Mouse (Mus musculus): ENCODE results near the gene Kbtbd8. TPM values are rescaled to one million over a fixed set of nuclear protein-coding genes. Genes with fewer than 3 reads are reported as not detected.
A peak's percentile ranks its signal among the peaks of the same experiment; 100 is the strongest.

Kbtbd8 gene
- 9.3 and 9.7 TPM in 2 replicates for polyA plus RNA-seq (2016; fragmentation: Nextera tagmentation; extraction: Ambion mirVana)

DNA sequence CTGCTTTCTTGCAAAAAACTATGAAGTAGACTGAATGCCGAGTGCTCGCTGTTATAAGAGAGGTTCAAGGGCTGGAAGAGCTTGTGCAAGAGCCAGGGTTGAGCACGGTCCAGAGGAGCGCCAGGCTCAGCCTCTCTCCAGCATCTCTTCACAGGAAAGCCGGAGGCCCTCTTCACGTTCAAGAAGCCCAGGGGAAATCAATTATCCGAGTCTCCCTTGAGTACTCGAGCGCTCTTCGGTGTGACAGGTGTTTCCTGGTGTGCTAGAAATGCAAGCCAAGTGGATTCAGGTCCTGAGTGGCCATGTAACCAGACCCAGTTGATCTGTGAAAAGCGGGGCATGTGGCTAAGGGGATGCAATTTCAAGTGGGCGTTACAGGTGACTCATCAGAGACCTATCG is at the start of gene Kbtbd8:
TSS of gene Kbtbd8 (plus strand) at position 295 of the 400 bp plus-strand sequence.
- 39% methylated on average over 13 of the region's 13 CpGs for WGBS
- Histone ChIP-seq H3K4me1 (peaks cover 23% of the 10 kb centered on the region), H3K27ac (replicated peaks) (peak within 1 kb of the TSS; percentile 92), H3K9me3 (replicated peaks) (no peaks in the 10 kb centered on the region), H3K4me3 (peak within 1 kb of the TSS; percentile 85), H3K27me3 (ENCODE audit: low read depth, poor library complexity, severe bottlenecking) (no peaks in the 10 kb centered on the region), H3K36me3 (peaks cover 9% of the 10 kb centered on the region)
- no peak for DNase-seq (ENCODE audit: low spot score)

DNA sequence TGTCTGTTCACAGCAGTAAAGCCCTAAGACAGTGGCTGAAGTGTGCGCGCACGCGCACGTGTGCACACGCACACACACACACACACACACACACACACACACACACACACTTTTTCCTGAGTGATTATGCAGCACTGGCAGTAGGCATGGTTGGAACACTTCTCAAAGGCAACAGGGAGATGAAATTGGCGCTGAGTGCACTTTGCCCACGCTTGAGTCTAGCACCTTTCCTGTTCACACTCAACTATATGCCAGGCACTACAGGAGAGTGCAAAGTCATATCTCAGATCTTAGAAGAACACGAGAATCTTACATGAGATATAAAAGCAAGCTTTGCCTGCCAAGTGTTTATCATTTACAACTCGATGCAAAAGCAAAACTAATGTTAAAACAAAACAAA is 47.3 kb upstream of the Kbtbd8 start:
- Histone ChIP-seq H3K4me1 (no peaks in the 10 kb centered on the region), H3K27ac (replicated peaks) (no peak overlapping the region), H3K36me3 (no peaks in the 10 kb centered on the region), H3K9me3 (replicated peaks) (0 out of 2 replicates have a peak, but pooled peaks cover 4% of the 10 kb centered on the region), H3K27me3 (ENCODE audit: low read depth, poor library complexity, severe bottlenecking) (no peaks in the 10 kb centered on the region), H3K4me3 (no peak overlapping the region)
- DNase-seq (ENCODE audit: low spot score) = no peak
- 90% methylated on average over 10 of the region's 10 CpGs for WGBS

DNA sequence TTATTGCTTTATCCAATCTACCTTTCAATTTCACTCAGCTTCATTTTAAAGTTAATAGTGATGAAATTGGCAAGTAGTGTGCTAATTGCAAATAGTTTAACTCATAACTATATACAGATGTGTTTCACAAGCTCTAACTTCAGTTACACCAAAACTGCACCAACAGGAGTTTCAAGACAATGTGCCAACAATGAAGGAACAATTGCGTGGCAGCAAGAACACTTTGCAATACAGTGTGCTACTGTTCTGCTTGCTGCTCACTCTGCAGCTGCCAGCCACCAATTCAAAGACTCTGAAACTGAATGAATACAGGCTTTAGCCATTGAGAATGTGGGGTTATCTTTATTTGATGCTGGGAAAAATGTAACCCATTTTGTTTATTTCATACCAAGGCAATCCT is 31.8 kb upstream of the Kbtbd8 start:
- Histone ChIP-seq H3K36me3 (no peaks in the 10 kb centered on the region), H3K9me3 (replicated peaks) (no peaks in the 10 kb centered on the region), H3K4me1 (no peaks in the 10 kb centered on the region), H3K4me3 (no peak overlapping the region), H3K27ac (replicated peaks) (no peak overlapping the region), H3K27me3 (ENCODE audit: low read depth, poor library complexity, severe bottlenecking) (no peaks in the 10 kb centered on the region)
- DNase-seq (ENCODE audit: low spot score) = no peak
- 74% methylated on average over 1 of the region's 1 CpGs for WGBS

DNA sequence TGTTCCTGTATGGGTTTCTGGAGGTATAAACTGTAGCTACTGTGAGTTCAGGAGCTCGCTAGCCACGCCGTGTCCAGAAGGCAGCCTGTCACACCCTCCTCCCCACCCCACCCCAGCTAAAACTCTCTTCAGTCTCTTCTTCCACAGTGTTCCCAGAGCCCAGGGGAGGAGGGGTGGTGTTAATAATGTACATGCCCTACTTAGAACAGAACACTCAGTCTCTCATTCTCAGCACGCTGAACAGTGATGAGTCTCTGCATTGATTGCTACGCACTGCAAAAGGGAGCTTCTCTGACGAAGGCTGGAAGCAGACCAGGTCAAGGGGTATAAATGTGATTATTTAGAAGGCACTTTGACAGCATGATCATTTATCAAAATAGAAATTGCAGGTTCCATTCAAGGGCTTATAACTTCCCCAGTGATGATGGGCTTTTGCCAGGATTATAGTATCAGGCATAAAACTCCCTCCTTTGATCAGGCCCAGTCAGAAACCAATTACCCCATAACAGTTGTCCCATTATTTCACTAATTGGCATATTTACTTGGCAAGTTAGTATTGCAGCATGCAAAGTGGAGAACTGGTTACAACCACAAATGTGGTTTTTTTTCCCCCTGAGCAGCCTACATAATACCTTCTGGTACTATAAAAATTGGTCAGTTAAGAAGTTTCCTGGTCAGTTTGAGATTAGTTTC is 29.7 kb upstream of the Kbtbd8 start:
- Histone ChIP-seq H3K9me3 (replicated peaks) (no peaks in the 10 kb centered on the region), H3K27ac (replicated peaks) (no peak overlapping the region), H3K4me3 (no peak overlapping the region), H3K36me3 (no peaks in the 10 kb centered on the region), H3K4me1 (no peaks in the 10 kb centered on the region), H3K27me3 (ENCODE audit: low read depth, poor library complexity, severe bottlenecking) (no peaks in the 10 kb centered on the region)
- WGBS = 85% methylated on average over 6 of the region's 6 CpGs
- no peak for DNase-seq (ENCODE audit: low spot score)

DNA sequence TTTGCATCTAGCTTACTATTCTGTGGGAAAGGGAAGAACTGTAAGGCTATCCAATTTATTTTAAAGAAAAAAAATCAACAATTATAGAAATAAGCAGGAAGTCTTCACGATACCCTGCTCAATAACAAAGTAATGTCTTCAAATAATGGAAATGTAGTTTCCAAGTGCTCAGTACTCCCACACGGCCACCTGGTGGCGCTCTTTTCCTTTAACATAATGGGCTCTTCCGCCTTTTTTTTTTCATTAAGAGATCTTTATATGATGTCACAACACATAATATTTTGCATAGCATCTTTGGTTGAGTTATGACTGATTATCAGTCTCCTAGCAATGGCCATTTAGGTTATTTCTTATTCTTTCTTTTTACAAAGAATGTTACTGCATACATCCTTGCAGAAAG is 29.0 kb upstream of the Kbtbd8 start:
- H3K36me3 ChIP-seq = no peaks in the 10 kb centered on the region
- H3K27ac ChIP-seq (replicated peaks) = no peak overlapping the region
- no peak for DNase-seq (ENCODE audit: low spot score)
- H3K4me3 ChIP-seq = no peak overlapping the region
- no peaks in the 10 kb centered on the region for H3K4me1 ChIP-seq
- 44% methylated on average over 4 of the region's 4 CpGs for WGBS
- no peaks in the 10 kb centered on the region for H3K27me3 ChIP-seq (ENCODE audit: low read depth, poor library complexity, severe bottlenecking)
- H3K9me3 ChIP-seq (replicated peaks) = no peaks in the 10 kb centered on the region

DNA sequence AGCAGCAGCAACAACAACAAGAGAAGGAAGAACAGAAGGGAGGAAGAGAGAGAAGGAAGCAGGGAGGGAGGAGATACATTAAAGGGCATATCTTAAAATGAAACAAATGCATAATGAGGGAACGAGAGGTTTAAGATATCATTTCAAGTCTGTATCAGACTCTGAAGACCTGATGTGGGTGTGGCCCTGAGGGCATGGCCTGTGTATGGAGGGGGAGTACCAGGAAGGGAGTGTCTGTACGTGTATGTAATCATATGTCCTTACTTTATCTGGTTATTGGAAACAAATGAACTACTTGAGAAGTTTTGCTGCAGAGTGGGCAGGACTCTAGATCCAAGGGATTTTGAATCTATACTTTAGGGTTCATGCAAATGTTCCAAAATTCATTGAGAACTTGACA is 22.3 kb upstream of the Kbtbd8 start:
- DNase-seq (ENCODE audit: low spot score) = no peak
- Histone ChIP-seq H3K27me3 (ENCODE audit: low read depth, poor library complexity, severe bottlenecking) (peaks cover 10% of the 10 kb centered on the region; the same call in 1 of the 2 replicates), H3K9me3 (replicated peaks) (no peaks in the 10 kb centered on the region), H3K36me3 (no peaks in the 10 kb centered on the region), H3K4me1 (no peaks in the 10 kb centered on the region), H3K4me3 (no peak overlapping the region), H3K27ac (replicated peaks) (no peak overlapping the region)
- WGBS = 80% methylated on average over 2 of the region's 2 CpGs

DNA sequence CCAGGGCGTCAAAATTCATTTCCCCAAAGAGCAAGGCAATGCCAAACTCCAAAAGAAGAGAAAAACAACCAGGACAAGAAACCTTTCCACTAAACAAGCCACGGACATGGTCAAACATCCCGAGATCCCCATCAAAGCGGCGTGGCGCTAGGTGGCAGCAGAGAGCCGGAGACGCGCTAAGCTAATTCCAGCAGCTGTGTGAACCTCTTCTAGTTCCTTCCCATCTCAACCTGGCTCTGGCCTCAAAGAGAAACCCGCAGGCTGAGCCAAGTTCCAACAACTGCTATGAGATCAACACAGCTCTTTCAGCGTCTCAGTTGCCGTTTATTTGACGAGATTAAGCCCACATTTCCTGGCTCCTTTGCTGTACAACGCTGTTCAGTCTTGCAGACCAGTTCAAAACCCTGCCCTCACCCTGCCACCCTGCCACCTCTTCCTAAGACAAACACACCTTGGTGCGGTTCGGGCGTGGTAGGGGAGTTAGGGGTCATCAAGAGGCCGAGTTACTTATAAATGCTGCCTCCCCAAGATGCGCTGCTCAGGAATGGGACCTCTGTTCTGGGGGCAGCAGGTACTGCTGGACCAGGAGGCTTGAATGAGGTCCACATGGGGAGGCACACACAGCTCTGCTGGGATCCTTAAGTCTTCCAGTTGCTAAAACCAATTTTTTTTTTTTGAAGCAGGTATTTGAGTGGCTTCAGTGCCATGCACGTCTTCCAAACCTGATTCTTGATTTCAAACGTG is 18.5 kb upstream of the Kbtbd8 start:
- Histone ChIP-seq H3K4me3 (no peak overlapping the region), H3K27me3 (ENCODE audit: low read depth, poor library complexity, severe bottlenecking) (peaks cover 10% of the 10 kb centered on the region; the same call in 1 of the 2 replicates), H3K4me1 (peaks cover 1% of the 10 kb centered on the region), H3K36me3 (no peaks in the 10 kb centered on the region), H3K9me3 (replicated peaks) (no peaks in the 10 kb centered on the region), H3K27ac (replicated peaks) (no peak overlapping the region)
- 30% methylated on average over 21 of the region's 21 CpGs for WGBS
- peak; percentile 82 for DNase-seq (ENCODE audit: low spot score)

DNA sequence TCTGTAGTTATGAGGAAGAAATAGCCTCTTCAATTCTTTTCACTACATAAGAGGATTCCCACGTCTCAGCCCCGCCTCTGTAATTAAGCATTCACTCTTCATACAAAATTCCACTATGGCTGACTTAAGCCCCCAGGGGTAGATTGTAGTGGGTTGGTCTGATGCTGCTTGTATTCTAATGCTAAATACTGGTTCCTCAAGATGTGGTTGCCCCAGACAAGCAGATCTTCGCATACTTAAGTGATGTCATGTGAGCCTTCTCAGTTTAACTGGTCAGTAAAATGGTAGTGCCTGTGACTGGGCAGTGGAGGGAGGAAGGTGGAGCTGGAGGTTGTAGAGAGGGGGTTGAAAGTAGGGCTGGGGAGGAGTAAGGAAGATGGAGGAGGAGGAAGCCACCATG is 13.3 kb upstream of the Kbtbd8 start:
- WGBS = 37% methylated on average over 3 of the region's 3 CpGs
- no peaks in the 10 kb centered on the region for H3K36me3 ChIP-seq

DNA sequence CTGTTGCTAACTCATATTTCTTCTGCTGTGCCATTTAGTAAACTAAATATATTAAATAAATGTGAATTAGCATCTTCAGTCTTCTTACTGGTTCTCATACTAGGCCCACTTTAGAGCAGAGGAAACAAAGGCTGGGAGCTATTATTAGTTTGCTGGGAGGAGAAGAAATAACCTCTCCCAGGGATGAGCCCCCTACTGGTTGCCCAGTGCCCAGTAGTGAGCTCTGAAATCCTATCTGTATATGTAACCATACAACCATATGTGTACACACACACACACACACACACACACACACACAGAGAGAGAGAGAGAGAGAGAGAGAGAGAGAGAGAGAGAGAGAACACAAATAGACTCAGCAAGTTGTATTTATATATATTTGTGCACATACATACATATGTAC is 8.6 kb upstream of the Kbtbd8 start:
- H3K27me3 ChIP-seq (ENCODE audit: low read depth, poor library complexity, severe bottlenecking) = no peaks in the 10 kb centered on the region
- DNase-seq (ENCODE audit: low spot score) = no peak
- no peak overlapping the region for H3K4me3 ChIP-seq
- no peaks in the 10 kb centered on the region for H3K9me3 ChIP-seq (replicated peaks)
- no peaks in the 10 kb centered on the region for H3K36me3 ChIP-seq
- H3K4me1 ChIP-seq = peaks cover 6% of the 10 kb centered on the region
- H3K27ac ChIP-seq (replicated peaks) = no peak overlapping the region

More for the DNA sequence above, 13.3 kb upstream of the Kbtbd8 start:
- DNase-seq (ENCODE audit: low spot score) = no peak
- no peaks in the 10 kb centered on the region for H3K9me3 ChIP-seq (replicated peaks)
- H3K27ac ChIP-seq (replicated peaks) = no peak overlapping the region
- H3K4me1 ChIP-seq = peaks cover 6% of the 10 kb centered on the region
- H3K4me3 ChIP-seq = no peak overlapping the region
- H3K27me3 ChIP-seq (ENCODE audit: low read depth, poor library complexity, severe bottlenecking) = peaks cover 7% of the 10 kb centered on the region; the same call in 1 of the 2 replicates

DNA sequence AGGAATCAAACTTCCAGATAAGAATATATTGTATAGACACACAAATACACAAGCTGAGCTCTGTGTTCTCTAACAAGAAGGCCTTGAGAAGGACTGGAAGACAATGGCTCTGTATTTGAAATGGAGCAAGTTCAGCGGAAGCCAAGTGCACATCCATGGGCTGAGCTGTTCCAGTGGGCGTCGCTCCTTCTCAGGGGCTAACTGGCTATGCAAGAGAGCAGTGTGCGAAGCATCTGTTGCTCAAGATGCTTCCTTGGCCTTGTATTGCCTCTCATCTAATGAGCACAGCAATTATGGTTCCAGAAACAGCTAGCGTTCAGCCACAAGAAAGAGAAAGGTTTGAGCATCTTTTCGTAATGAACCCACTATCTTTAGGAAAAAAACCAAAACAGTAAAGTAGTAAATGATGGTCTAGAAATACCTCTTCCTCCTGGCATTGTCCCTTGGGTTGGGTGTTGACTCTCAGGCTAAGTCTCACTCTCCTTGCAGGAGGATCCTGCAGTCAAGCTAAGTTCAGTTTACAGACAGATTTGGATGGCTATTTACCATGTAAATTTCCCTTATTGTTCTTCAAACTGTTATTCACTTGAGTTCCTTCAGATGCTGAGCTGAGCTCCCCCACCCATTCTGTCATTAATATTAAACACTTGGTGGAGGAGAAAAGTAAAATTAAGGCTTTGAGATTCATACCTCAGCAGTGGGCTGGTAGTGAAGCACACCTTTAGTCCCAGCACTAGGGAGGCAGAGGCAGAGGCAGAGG is 7.2 kb upstream of the Kbtbd8 start:
- 87% methylated on average over 6 of the region's 6 CpGs for WGBS

DNA sequence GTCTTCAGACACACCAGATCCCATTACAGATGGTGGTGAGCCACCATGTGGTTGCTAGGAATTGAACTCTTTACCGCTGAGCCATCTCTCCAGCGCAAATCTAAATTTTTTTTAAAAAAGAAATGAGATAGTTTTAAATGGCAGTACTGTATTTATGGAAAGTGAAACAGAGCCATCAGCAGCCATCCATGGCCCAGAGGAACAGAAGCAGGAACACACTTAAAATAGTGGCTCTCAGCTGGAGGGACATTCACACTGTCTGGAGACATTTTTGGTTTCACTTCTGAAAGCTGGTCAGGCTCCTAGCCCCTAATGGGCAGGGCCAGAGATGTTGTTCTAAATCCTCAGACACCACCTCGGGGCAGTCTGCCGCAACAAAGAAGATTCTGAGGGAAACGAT is 5.0 kb upstream of the Kbtbd8 start:
- H3K4me1 ChIP-seq = peaks cover 6% of the 10 kb centered on the region
- no peaks in the 10 kb centered on the region for H3K9me3 ChIP-seq (replicated peaks)
- H3K4me3 ChIP-seq = no peak overlapping the region
- no peaks in the 10 kb centered on the region for H3K27me3 ChIP-seq (ENCODE audit: low read depth, poor library complexity, severe bottlenecking)
- 75% methylated on average over 5 of the region's 5 CpGs for WGBS
- H3K27ac ChIP-seq (replicated peaks) = no peak overlapping the region
- H3K36me3 ChIP-seq = no peaks in the 10 kb centered on the region
- no peak for DNase-seq (ENCODE audit: low spot score)

More for the DNA sequence above, 7.2 kb upstream of the Kbtbd8 start:
- DNase-seq (ENCODE audit: low spot score) = no peak
- no peaks in the 10 kb centered on the region for H3K36me3 ChIP-seq
- no peaks in the 10 kb centered on the region for H3K4me1 ChIP-seq
- no peak overlapping the region for H3K27ac ChIP-seq (replicated peaks)
- H3K27me3 ChIP-seq (ENCODE audit: low read depth, poor library complexity, severe bottlenecking) = no peaks in the 10 kb centered on the region
- H3K4me3 ChIP-seq = no peak overlapping the region
- no peaks in the 10 kb centered on the region for H3K9me3 ChIP-seq (replicated peaks)

DNA sequence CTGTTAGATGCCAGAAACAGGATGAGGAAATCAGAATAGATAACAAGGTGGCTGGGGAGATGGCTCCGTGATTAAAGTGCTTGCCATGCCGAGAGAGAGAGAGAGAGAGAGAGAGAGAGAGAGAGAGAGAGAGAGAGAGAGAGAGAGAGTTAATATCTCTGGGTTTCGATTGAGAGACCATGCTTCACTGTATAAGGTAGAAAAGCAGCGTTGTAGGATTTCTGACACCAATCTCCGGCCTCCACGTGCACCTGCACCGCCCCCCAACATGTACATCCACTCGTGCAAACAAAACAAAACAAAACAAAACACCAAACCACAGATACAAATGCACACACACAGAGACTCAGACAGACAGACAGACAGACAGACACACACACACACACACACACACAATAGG is 527 bp upstream of the Kbtbd8 start:
- peak overlapping the region; percentile 85; the same call in 1 of the 2 replicates for H3K4me3 ChIP-seq
- WGBS = 70% methylated on average over 8 of the region's 8 CpGs

More for the DNA sequence above, 527 bp upstream of the Kbtbd8 start:
- Histone ChIP-seq H3K36me3 (peaks cover 4% of the 10 kb centered on the region), H3K9me3 (replicated peaks) (no peaks in the 10 kb centered on the region), H3K27me3 (ENCODE audit: low read depth, poor library complexity, severe bottlenecking) (no peaks in the 10 kb centered on the region), H3K27ac (replicated peaks) (no peak overlapping the region), H3K4me1 (peaks cover 23% of the 10 kb centered on the region)
- DNase-seq (ENCODE audit: low spot score) = no peak
